Mouse (Mus musculus) cortical plate, adult 2 months (tissue): ENCODE results near the gene Ipo7. TPM values are rescaled to one million over a fixed set of nuclear protein-coding genes. Genes with fewer than 3 reads are reported as not detected.
A peak's percentile ranks its signal among the peaks of the same experiment; 100 is the strongest.

Experiments used
- H3K27ac ChIP-seq: fragments of 200-500 bp; 2 replicates; pipeline ENCODE4 v1.5.1; 2012; ENCODE audit warnings: low read length, control low read depth, inconsistent platforms; ENCODE audit not compliant: insufficient read depth
- H3K4me1 ChIP-seq: fragments of 200-500 bp; 2 replicates; pipeline ENCODE4 v1.6.1; 2011; ENCODE audit warnings: low read length; ENCODE audit not compliant: control insufficient read depth, insufficient read depth
- H3K4me3 ChIP-seq: fragments of 200-500 bp; 2 replicates; pipeline ENCODE4 v1.5.1; 2011; ENCODE audit warnings: mild to moderate bottlenecking, low read length, control low read depth; ENCODE audit not compliant: insufficient read depth
- CTCF ChIP-seq: fragments of 200-500 bp; IDR thresholded peaks from 2 replicates; pipeline ENCODE4 v1.5.1; 2011; ENCODE audit warnings: mild to moderate bottlenecking, control low read depth, low read length; ENCODE audit not compliant: insufficient read depth; ENCODE audit errors: extremely low read depth
- POLR2A ChIP-seq: fragments of 200-500 bp; IDR thresholded peaks from 2 replicates; pipeline ENCODE4 v1.6.1; 2011; ENCODE audit warnings: mild to moderate bottlenecking, low read length, control low read depth; ENCODE audit not compliant: insufficient read depth; ENCODE audit errors: extremely low read depth
- polyA plus RNA-seq: library from polyadenylated mRNA; depleted of rRNA; stranded (reverse); fragments of >200 nt; gene quantifications from 2 replicates; pipeline ENCODE4 v1.2.3, GENCODE M21; 2012

The Ipo7 gene
- polyA plus RNA-seq, 1 experiment: 44.7 TPM

GRCm38 (mm10) chr7:109993157-109993959 is 24.7 kb upstream of the Ipo7 start:
- Histone ChIP-seq H3K4me3 (no peak overlapping the region), H3K27ac (no peak overlapping the region)

GRCm38 (mm10) chr7:109998388-109998787 is 19.7 kb upstream of the Ipo7 start:
- TF ChIP-seq POLR2A (no peak), CTCF (no peak)
- H3K4me3 ChIP-seq: no peak overlapping the region
- H3K27ac ChIP-seq: no peak overlapping the region
- no peaks in the 10 kb centered on the region; the same call in 1 of the 2 replicates for H3K4me1 ChIP-seq

More at GRCm38 (mm10) chr7:109993157-109993959, 24.7 kb upstream of the Ipo7 start:
- no peak for TF ChIP-seq POLR2A
- no peak for TF ChIP-seq CTCF
- H3K4me1 ChIP-seq: no peaks in the 10 kb centered on the region

DNA sequence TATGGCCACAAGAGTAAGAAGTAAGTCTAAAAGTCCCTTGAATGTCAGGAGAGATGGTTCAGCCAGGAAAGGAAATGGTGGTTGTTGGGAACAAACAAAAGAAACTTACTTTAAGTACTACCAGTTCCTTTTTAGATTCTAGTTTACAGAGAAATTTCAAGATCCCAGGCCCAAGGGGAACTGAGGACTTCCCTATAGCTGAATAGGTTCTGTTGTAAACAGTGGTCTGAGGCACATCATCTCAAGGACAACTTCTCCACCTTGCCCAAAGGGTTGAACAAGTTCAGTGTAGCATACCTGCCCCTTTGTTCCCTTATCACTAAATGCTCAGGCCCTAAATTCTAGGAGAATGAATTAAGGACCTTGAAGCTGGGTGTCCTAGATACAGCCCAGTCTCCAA is 16.0 kb upstream of the Ipo7 start:
- H3K4me3 ChIP-seq: no peak overlapping the region
- no peaks in the 10 kb centered on the region; the same call in 1 of the 2 replicates for H3K4me1 ChIP-seq
- H3K27ac ChIP-seq: no peak overlapping the region
- TF ChIP-seq CTCF: no peak
- TF ChIP-seq POLR2A: no peak

DNA sequence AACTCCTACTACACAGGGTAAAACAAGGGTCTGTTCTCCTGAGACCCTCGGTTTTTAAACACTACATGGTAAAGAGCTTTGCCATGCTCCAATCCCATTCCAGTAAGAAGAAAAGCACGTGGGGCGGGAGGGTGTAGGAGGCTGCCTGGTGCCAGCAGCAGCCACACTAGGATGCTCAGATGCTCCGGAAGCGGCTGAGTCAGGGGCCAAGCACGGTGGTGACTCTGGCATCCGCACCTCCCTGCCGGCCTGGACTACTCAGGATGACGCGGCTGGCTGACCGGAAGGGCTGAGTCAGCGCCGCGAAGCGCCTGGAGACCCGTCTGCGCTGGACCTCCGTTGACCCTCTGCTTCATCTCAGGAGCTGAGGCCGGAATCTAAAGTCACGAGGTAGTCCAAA is 15.1 kb upstream of the Ipo7 start:
- Histone ChIP-seq H3K4me1 (no peaks in the 10 kb centered on the region; the same call in 1 of the 2 replicates), H3K4me3 (peak overlapping the region; percentile 7; the same call in 1 of the 2 replicates), H3K27ac (no peak overlapping the region)
- TF ChIP-seq CTCF (no peak), POLR2A (no peak)

DNA sequence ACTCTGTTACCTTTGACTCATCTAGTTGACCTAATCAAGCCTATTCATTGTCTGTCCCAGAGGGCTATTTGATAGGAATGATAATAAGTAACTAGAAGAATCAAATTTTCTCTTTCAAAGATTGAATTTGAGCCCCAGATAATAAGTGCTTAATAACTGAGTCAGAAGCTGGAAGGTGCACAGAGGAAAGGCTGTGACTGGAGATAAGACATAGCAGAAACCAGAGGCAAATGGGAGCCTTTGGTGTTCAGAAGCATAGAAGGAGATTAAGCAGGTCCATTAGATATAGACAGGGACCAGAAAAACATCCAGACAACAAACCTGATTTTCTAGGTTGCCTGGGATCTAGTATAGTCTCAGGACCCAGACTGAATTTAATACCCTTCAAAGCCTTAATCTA is 12.1 kb upstream of the Ipo7 start:
- Histone ChIP-seq H3K27ac (no peak overlapping the region), H3K4me1 (no peaks in the 10 kb centered on the region; the same call in 1 of the 2 replicates), H3K4me3 (no peak overlapping the region)
- TF ChIP-seq POLR2A: no peak
- no peak for TF ChIP-seq CTCF

- Histone ChIP-seq H3K4me1 (no peaks in the 10 kb centered on the region; the same call in 1 of the 2 replicates), H3K27ac (no peak overlapping the region), H3K4me3 (no peak overlapping the region)
- no peak for TF ChIP-seq CTCF
- TF ChIP-seq POLR2A: no peak
Measured at GRCm38 (mm10) chr7:110006471-110007195, 11.4 kb upstream of the Ipo7 start.

DNA sequence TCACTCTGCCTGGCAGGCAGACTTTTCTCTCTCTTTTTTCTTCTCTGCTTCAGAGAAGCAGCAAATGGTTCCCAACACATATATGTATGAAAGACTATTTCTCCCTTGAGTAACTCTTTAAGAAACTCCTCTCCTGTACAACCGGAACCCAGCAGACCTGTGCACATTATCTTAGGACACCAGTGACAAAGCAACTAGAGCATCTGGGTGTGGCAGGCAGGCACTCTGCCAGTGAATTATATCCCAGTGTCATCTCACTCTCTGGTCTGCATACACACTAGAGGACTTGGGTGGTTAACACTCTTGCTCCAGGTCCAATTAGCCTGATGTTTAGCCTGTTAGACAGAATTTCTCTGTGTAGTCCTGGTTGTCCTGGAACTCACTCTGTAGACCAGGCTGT is 9.6 kb upstream of the Ipo7 start:
- no peak for TF ChIP-seq CTCF
- Histone ChIP-seq H3K4me3 (no peak overlapping the region), H3K4me1 (no peaks in the 10 kb centered on the region), H3K27ac (no peak overlapping the region)

GRCm38 (mm10) chr7:110009084-110009483 is 9.0 kb upstream of the Ipo7 start:
- no peak for TF ChIP-seq POLR2A
- TF ChIP-seq CTCF: no peak
- no peak overlapping the region for H3K27ac ChIP-seq
- no peaks in the 10 kb centered on the region for H3K4me1 ChIP-seq

GRCm38 (mm10) chr7:110011417-110011816 is 6.7 kb upstream of the Ipo7 start:
- Histone ChIP-seq H3K4me1 (no peaks in the 10 kb centered on the region), H3K4me3 (no peak overlapping the region), H3K27ac (no peak overlapping the region)
- TF ChIP-seq CTCF: no peak
- TF ChIP-seq POLR2A: no peak

More at GRCm38 (mm10) chr7:110009084-110009483, 9.0 kb upstream of the Ipo7 start:
- no peak overlapping the region for H3K4me3 ChIP-seq
